Mouse (Mus musculus) kidney, postnatal 0 days (tissue): ENCODE data around the gene Igfbp2. TPM values are rescaled to one million over a fixed set of nuclear protein-coding genes. Genes with fewer than 3 reads are reported as not detected.

Experiments used
- ATAC-seq: fragments of 200-750 bp; cut with Nextera tagmentation; replicated peaks from 2 replicates; pipeline ENCODE4 v1.8.0; 2017; ENCODE audit warnings: low read depth, moderate number of reproducible peaks, moderate TSS enrichment, moderate library complexity; ENCODE audit not compliant: low FRiP score
- DNase-seq: peaks from one replicate; pipeline ENCODE4 v3.0.0-alpha.2; 2016; ENCODE audit warnings: low spot score
- H3K27ac ChIP-seq: fragments of 300-500 bp; sonication (generic); 2 replicates; pipeline ENCODE4 v1.5.1; 2014; ENCODE audit warnings: mild to moderate bottlenecking
- H3K27me3 ChIP-seq: fragments of 300-500 bp; sonication (generic); 2 replicates; pipeline ENCODE4 v1.6.1; 2014; ENCODE audit warnings: low read length, mixed read lengths; ENCODE audit not compliant: insufficient read depth
- H3K36me3 ChIP-seq: fragments of 300-500 bp; sonication (generic); 2 replicates; pipeline ENCODE4 v1.6.1; 2014; ENCODE audit warnings: low read length, mixed read lengths; ENCODE audit not compliant: insufficient read depth
- H3K4me1 ChIP-seq: fragments of 300-500 bp; sonication (generic); replicated peaks from 2 replicates; pipeline ENCODE4 v1.6.1; 2014; ENCODE audit warnings: antibody characterized with exemption, low read length, mixed read lengths; ENCODE audit not compliant: insufficient read depth
- H3K4me2 ChIP-seq: fragments of 300-500 bp; sonication (generic); 2 replicates; pipeline ENCODE4 v1.6.1; 2014; ENCODE audit warnings: mild to moderate bottlenecking, low read length, moderate library complexity, mixed read lengths
- H3K4me3 ChIP-seq: fragments of 300-500 bp; sonication (generic); replicated peaks from 2 replicates; pipeline ENCODE4 v1.5.1; 2014; ENCODE audit warnings: low read depth, low read length
- H3K9ac ChIP-seq: fragments of 300-500 bp; sonication (generic); 2 replicates; pipeline ENCODE4 v1.6.1; 2014; ENCODE audit warnings: low read depth, low read length
- H3K9me3 ChIP-seq: fragments of 300-500 bp; sonication (generic); replicated peaks from 2 replicates; pipeline ENCODE4 v1.6.1; 2016; ENCODE audit warnings: low read length, inconsistent platforms, mixed read lengths
- CTCF ChIP-seq: IDR thresholded peaks from 2 replicates; pipeline ENCODE4 v1.5.1; 2016; ENCODE audit warnings: antibody characterized with exemption, low read depth, mild to moderate bottlenecking, moderate library complexity
- WGBS: fragments of 180-500 bp; shearing (Covaris S2); extraction: QIAGEN DNeasy Blood & Tissue Kit; methylation state at CpG from one replicate; pipeline ENCODE4 v1.1.7; 2014; 5-methylcytosine and 5-hydroxymethylcytosine counted together
- polyA plus RNA-seq: library from polyadenylated mRNA; unstranded; fragments of >200 nt; fragmentation: Nextera tagmentation; extraction: Ambion mirVana; gene quantifications from 2 replicates; pipeline ENCODE4 v1.2.1, GENCODE M21; 2015

Gene Igfbp2
- polyA plus RNA-seq, 1 experiment from 2014 or later, result 123 TPM

GRCm38 (mm10) chr1:72805037-72805436 lies 19.3 kb upstream of the Igfbp2 start:
- H3K27ac ChIP-seq, result no peak overlapping the region
- H3K27me3 ChIP-seq, result no peaks in the 10 kb centered on the region
- no peaks in the 10 kb centered on the region for H3K36me3 ChIP-seq
- 0 out of 2 replicates have a peak, but pooled peaks cover 4% of the 10 kb centered on the region for H3K4me1 ChIP-seq
- 26% methylated on average over 8 of the region's 8 CpGs for WGBS
- ATAC-seq (no peak), DNase-seq (no peak)
- H3K9me3 ChIP-seq, result no peaks in the 10 kb centered on the region
- TF ChIP-seq CTCF, result no peak
- no peak overlapping the region for H3K4me2 ChIP-seq
- H3K4me3 ChIP-seq, result no peak overlapping the region
- no peak overlapping the region for H3K9ac ChIP-seq

GRCm38 (mm10) chr1:72805476-72806043 lies 18.7 kb upstream of the Igfbp2 start:
- Histone ChIP-seq H3K27ac (no peak overlapping the region), H3K4me2 (no peak overlapping the region), H3K27me3 (no peaks in the 10 kb centered on the region), H3K4me1 (0 out of 2 replicates have a peak, but pooled peaks cover 4% of the 10 kb centered on the region), H3K4me3 (no peak overlapping the region), H3K36me3 (no peaks in the 10 kb centered on the region), H3K9ac (no peak overlapping the region), H3K9me3 (no peaks in the 10 kb centered on the region)
- DNase-seq (no peak), ATAC-seq (no peak)
- no peak for TF ChIP-seq CTCF
- WGBS, result 45% methylated on average over 4 of the region's 4 CpGs

DNA sequence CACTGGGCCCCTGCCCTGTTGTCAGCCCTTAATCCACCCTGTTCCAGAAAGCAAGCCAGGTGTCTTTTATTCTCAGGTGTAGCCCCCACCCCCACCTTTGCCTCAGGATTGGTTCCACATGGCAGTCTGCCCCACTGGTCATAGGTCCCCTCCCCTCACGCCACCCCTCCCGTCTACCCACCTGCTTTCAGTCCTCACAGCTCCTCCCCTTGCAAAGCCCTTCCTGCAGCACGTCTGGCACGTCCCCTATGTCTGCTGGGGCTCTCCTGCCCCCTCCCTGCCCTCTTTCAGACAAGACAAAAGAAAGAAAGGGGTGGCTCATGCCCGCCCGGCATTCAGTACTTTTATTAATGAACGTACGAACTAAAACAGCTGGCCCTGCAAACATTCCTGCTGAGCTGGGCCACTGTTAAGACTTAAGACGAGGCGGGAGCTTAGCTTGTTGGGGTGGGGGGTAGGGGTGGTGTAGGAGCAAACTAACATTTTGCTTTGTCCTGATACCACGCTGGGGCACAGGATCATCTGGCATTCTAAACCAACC lies 18.2 kb upstream of the Igfbp2 start:
- Histone ChIP-seq H3K4me3 (no peak overlapping the region), H3K36me3 (no peaks in the 10 kb centered on the region), H3K9me3 (no peaks in the 10 kb centered on the region), H3K27me3 (no peaks in the 10 kb centered on the region), H3K9ac (no peak overlapping the region), H3K4me2 (no peak overlapping the region), H3K4me1 (0 out of 2 replicates have a peak, but pooled peaks cover 4% of the 10 kb centered on the region), H3K27ac (no peak overlapping the region)
- DNase-seq (no peak), ATAC-seq (no peak)
- no peak for TF ChIP-seq CTCF
- 42% methylated on average over 11 of the region's 11 CpGs for WGBS

DNA sequence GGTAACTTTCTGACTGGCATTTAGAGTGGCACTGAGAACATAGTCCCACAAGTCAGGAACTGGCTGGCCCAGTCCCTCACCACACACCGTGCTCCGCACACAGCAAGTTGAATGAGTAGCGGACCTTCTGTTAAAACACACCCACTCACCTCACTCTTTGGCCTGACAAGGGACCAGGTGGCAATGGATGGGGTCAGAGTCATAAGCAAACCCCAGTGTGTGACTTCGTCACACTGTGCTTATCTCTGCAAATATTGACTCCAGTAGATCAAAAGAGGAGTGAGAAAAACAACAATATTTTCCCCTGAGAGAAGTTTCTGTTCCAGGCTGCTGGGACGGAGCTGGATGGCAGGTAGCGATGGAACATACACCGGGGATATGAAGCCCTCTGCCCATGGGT lies 15.0 kb upstream of the Igfbp2 start:
- WGBS, result 94% methylated on average over 7 of the region's 7 CpGs
- no peak for DNase-seq

DNA sequence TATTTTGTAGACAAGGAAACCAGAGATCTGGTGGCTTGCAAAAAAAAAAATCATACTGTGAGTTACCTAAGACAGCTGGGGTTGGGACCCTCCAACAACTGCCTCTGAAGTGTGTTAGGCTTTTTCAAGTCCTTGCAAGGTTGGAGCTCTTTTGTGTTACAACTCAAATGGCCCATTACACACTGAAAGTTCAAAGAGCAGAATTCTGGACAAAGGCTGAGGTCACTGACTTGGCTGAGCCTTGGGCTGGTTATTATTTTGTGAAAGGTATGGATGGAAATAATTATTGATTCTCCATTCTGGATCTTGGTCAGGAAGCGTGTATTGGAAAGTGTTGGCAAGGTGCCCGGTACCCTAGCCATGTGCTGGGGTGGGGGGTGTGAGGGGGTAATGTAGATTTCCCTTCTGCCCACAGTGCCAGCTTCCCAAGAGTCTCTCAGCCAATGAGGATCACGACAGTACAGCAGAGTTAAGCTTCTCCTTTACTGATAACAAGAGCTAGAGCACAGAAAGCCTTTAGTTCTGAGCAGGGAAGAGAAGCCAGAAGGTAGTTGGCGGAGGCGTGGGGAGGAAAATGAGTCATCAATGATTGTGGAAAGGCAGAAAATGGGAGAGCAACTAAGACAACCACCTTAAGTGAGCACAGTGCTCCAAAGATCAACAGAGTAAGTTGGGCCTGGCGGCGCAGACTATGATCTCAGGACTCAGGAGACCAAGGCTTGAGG lies 14.2 kb upstream of the Igfbp2 start:
- DNase-seq (no peak), ATAC-seq (no peak)
- no peaks in the 10 kb centered on the region for H3K36me3 ChIP-seq
- H3K9me3 ChIP-seq, result no peaks in the 10 kb centered on the region
- no peak overlapping the region for H3K4me2 ChIP-seq
- H3K27me3 ChIP-seq, result no peaks in the 10 kb centered on the region
- TF ChIP-seq CTCF, result no peak
- H3K9ac ChIP-seq, result no peak overlapping the region
- H3K27ac ChIP-seq, result no peak overlapping the region
- WGBS, result 92% methylated on average over 7 of the region's 7 CpGs
- peaks cover 11% of the 10 kb centered on the region; the same call in 1 of the 2 replicates for H3K4me1 ChIP-seq
- H3K4me3 ChIP-seq, result no peak overlapping the region

More for the DNA sequence above, 15.0 kb upstream of the Igfbp2 start:
- H3K4me3 ChIP-seq, result no peak overlapping the region
- TF ChIP-seq CTCF, result no peak
- H3K4me1 ChIP-seq, result peaks cover 15% of the 10 kb centered on the region; the same call in 1 of the 2 replicates
- no peaks in the 10 kb centered on the region for H3K27me3 ChIP-seq
- ATAC-seq, result no peak
- no peak overlapping the region for H3K9ac ChIP-seq
- H3K27ac ChIP-seq, result no peak overlapping the region
- no peaks in the 10 kb centered on the region for H3K36me3 ChIP-seq
- H3K9me3 ChIP-seq, result no peaks in the 10 kb centered on the region
- H3K4me2 ChIP-seq, result no peak overlapping the region

GRCm38 (mm10) chr1:72811061-72811460 lies 13.2 kb upstream of the Igfbp2 start:
- Histone ChIP-seq H3K27me3 (no peaks in the 10 kb centered on the region), H3K4me3 (no peak overlapping the region), H3K36me3 (no peaks in the 10 kb centered on the region), H3K27ac (no peak overlapping the region), H3K9ac (no peak overlapping the region), H3K9me3 (no peaks in the 10 kb centered on the region), H3K4me2 (no peak overlapping the region), H3K4me1 (peaks cover 11% of the 10 kb centered on the region; the same call in 1 of the 2 replicates)
- WGBS, result 94% methylated on average over 3 of the region's 3 CpGs
- ATAC-seq, result no peak
- no peak for DNase-seq
- no peak for TF ChIP-seq CTCF
